Mouse (Mus musculus) liver, adult 2 months (tissue): ENCODE measurements around the gene Gm572. TPM values are rescaled to one million over a fixed set of nuclear protein-coding genes. Genes with fewer than 3 reads are reported as not detected.

Source experiments
- DNase-seq: peaks from one replicate; pipeline ENCODE4 v3.0.0-alpha.2; 2011; ENCODE audit warnings: low read depth, low spot score; ENCODE audit errors: extremely low read depth
- H3K27ac ChIP-seq: fragments of 200-500 bp; replicated peaks from 2 replicates; pipeline ENCODE4 v1.5.1; 2012; ENCODE audit warnings: low read depth, mild to moderate bottlenecking, control low read depth, inconsistent platforms, low read length; ENCODE audit not compliant: insufficient read depth
- H3K27me3 ChIP-seq: fragments of 200-500 bp; 2 replicates; pipeline ENCODE4 v1.6.1; 2012; ENCODE audit warnings: mild to moderate bottlenecking, moderate library complexity, low read length, inconsistent platforms; ENCODE audit not compliant: control insufficient read depth, insufficient read depth
- H3K36me3 ChIP-seq: fragments of 200-500 bp; 2 replicates; pipeline ENCODE4 v1.6.1; 2012; ENCODE audit warnings: low read length, inconsistent platforms; ENCODE audit not compliant: control insufficient read depth, insufficient read depth
- H3K4me1 ChIP-seq: fragments of 200-500 bp; 2 replicates; pipeline ENCODE4 v1.6.1; 2011; ENCODE audit warnings: low read length; ENCODE audit not compliant: control insufficient read depth, insufficient read depth
- H3K4me3 ChIP-seq: fragments of 200-500 bp; 2 replicates; pipeline ENCODE4 v1.5.1; 2011; ENCODE audit warnings: low read depth, mild to moderate bottlenecking, control low read depth, low read length, moderate library complexity; ENCODE audit not compliant: insufficient read depth
- H3K79me2 ChIP-seq: fragments of 200-500 bp; 2 replicates; pipeline ENCODE4 v1.6.1; 2012; ENCODE audit warnings: inconsistent platforms, mild to moderate bottlenecking, low read length, moderate library complexity; ENCODE audit not compliant: control insufficient read depth, insufficient read depth
- H3K9ac ChIP-seq: fragments of 200-500 bp; 2 replicates; pipeline ENCODE4 v1.6.1; 2012; ENCODE audit warnings: low read depth, mild to moderate bottlenecking, control low read depth, inconsistent platforms, low read length
- CTCF ChIP-seq: fragments of 200-500 bp; IDR thresholded peaks from 2 replicates; pipeline ENCODE4 v1.5.1; 2011; ENCODE audit warnings: low read depth, low read length, control low read depth
- POLR2A ChIP-seq: fragments of 200-500 bp; IDR thresholded peaks from 2 replicates; pipeline ENCODE4 v1.6.1; 2011; ENCODE audit warnings: low read length, control low read depth; ENCODE audit not compliant: insufficient read depth; ENCODE audit errors: extremely low read depth
- WGBS: fragments of 180-500 bp; shearing (Covaris S2); methylation state at CpG from one replicate; pipeline ENCODE4 v1.1.7; 2018; 5-methylcytosine and 5-hydroxymethylcytosine counted together
- polyA plus RNA-seq: library from polyadenylated mRNA; depleted of rRNA; stranded (reverse); fragments of >200 nt; gene quantifications from 2 replicates; pipeline ENCODE4 v1.2.3, GENCODE M21; 2012
- total RNA-seq: library from RNA; depleted of rRNA; stranded (reverse); fragments of >200 nt; gene quantifications from 2 replicates; pipeline ENCODE4 v1.2.3, GENCODE M21; 2014

The Gm572 gene
- total and polyA plus RNA-seq, 2 experiments: not detected

DNA sequence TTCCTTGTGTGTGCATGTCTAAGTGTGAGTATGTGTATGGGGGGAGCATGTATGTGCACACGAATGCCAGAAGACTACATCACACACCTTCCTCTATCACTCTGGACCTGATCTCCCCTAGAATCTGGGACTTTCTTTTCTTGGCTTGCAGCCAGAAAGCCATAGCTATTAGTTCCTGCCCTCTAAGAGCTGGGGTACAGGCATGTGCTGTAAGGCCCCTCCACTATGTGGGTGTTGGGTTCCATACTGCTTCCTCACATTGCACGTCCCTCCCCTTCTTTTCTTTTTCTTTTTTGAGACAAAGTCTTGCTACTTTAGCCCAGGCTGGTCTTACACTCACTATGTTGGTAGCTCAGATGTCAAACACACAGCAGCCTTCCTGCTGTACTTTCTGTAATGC lies 7.8 kb upstream of the Gm572 start:
- no peak overlapping the region for H3K4me3 ChIP-seq
- no peaks in the 10 kb centered on the region for H3K27me3 ChIP-seq
- H3K4me1 ChIP-seq: no peaks in the 10 kb centered on the region
- TF ChIP-seq CTCF: no peak
- TF ChIP-seq POLR2A: no peak
- no peak overlapping the region for H3K27ac ChIP-seq
- 80% methylated on average over 2 of the region's 2 CpGs for WGBS
- H3K36me3 ChIP-seq: no peaks in the 10 kb centered on the region
- no peaks in the 10 kb centered on the region for H3K79me2 ChIP-seq
- no peak for DNase-seq
- no peak overlapping the region for H3K9ac ChIP-seq

DNA sequence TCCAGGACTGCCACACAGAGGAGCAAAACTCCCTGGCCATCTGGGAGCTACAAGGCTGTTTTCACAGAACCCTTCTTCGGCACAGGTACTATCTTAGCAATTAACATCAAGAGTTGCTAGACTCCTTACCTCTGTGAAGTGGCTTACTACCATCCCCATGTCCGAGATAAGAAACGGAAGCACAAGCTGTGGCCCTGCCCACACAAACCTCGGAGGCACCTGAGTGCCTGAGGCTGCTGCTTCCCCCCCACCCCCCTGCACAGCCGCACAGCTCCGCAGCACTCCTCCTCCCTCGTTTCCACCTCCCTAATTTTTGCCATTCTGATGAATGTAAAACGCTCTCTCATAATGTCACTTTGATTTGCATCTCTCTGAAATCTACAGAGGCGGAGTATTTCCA lies 4.8 kb upstream of the Gm572 start:
- H3K79me2 ChIP-seq: no peaks in the 10 kb centered on the region
- no peak for DNase-seq
- H3K27me3 ChIP-seq: no peaks in the 10 kb centered on the region
- no peaks in the 10 kb centered on the region for H3K4me1 ChIP-seq
- no peak overlapping the region for H3K4me3 ChIP-seq
- TF ChIP-seq POLR2A: no peak
- TF ChIP-seq CTCF: no peak
- no peak overlapping the region for H3K9ac ChIP-seq
- no peak overlapping the region for H3K27ac ChIP-seq
- H3K36me3 ChIP-seq: no peaks in the 10 kb centered on the region
- WGBS: 73% methylated on average over 9 of the region's 9 CpGs

GRCm38 (mm10) chr4:148639455-148639854 lies 3.7 kb upstream of the Gm572 start:
- H3K27ac ChIP-seq: no peak overlapping the region
- H3K27me3 ChIP-seq: no peaks in the 10 kb centered on the region
- H3K9ac ChIP-seq: no peak overlapping the region
- H3K79me2 ChIP-seq: no peaks in the 10 kb centered on the region
- no peaks in the 10 kb centered on the region for H3K4me1 ChIP-seq
- TF ChIP-seq POLR2A (no peak), CTCF (no peak)
- no peak overlapping the region for H3K4me3 ChIP-seq
- no peaks in the 10 kb centered on the region for H3K36me3 ChIP-seq
- peak; percentile 53 for DNase-seq
- 74% methylated on average over 2 of the region's 2 CpGs for WGBS

DNA sequence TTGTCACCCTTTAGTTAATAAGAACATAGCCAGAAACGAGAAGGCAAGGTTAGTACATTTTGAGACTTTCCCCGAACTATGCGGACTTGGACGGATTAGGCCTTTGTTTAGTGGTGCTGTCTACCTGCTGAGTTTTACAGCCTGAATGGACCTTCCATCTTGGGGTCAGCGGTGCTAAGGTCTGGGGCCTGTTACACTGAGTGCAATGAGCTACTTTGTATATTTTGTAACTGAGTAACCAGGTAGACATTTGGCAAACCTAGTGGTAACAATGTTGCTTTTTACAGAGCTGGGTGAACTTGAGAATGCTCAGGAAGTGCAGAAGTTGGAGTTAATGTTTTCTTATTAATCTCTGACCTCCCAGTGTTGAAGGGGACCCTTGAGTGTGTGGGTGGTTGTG lies 2.0 kb upstream of the Gm572 start:
- Histone ChIP-seq H3K9ac (no peak overlapping the region), H3K36me3 (no peaks in the 10 kb centered on the region), H3K79me2 (no peaks in the 10 kb centered on the region), H3K27ac (no peak overlapping the region), H3K4me1 (no peaks in the 10 kb centered on the region), H3K27me3 (no peaks in the 10 kb centered on the region), H3K4me3 (no peak overlapping the region)
- no peak for TF ChIP-seq CTCF
- no peak for TF ChIP-seq POLR2A
- WGBS: 64% methylated on average over 5 of the region's 5 CpGs
- DNase-seq: peak; percentile 69

- no peaks in the 10 kb centered on the region for H3K36me3 ChIP-seq
- 1% methylated on average over 9 of the region's 9 CpGs for WGBS
- H3K79me2 ChIP-seq: no peaks in the 10 kb centered on the region
- no peak overlapping the region for H3K27ac ChIP-seq
- peak; percentile 63 for DNase-seq
- no peaks in the 10 kb centered on the region for H3K27me3 ChIP-seq
- 0 out of 2 replicates have a peak overlapping the region, but pooled peaks have one; percentile 13 for H3K9ac ChIP-seq
- no peak for TF ChIP-seq POLR2A
- peak; percentile 91 for TF ChIP-seq CTCF
- peak overlapping the region; percentile 21 for H3K4me3 ChIP-seq
- no peaks in the 10 kb centered on the region for H3K4me1 ChIP-seq
Measured at GRCm38 (mm10) chr4:148644157-148644511, 1.0 kb downstream of the Gm572 start.

DNA sequence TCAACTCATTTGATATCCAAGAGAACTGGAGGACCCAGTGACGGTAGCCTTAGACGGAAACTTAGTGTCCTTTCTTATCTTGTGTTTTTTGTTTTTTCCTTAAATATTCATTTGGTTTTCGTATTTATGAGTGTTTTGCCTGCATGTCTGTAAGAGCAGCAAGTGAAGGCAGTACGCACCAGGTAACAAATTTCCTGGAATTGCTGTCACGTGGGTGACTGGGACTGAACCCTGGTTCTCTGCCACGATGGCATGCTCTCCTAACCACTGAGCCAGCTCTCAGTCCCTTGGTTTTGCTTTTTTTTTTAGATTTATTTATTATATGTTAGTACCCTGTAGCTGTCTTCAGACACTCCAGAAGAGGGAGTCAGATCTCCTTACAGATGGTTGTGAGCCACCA lies 1.8 kb downstream of the Gm572 start:
- peak; percentile 71 for DNase-seq
- TF ChIP-seq CTCF: no peak
- WGBS: 40% methylated on average over 6 of the region's 6 CpGs
- H3K4me1 ChIP-seq: no peaks in the 10 kb centered on the region
- H3K9ac ChIP-seq: no peak overlapping the region
- H3K36me3 ChIP-seq: no peaks in the 10 kb centered on the region
- no peak overlapping the region for H3K27ac ChIP-seq
- no peaks in the 10 kb centered on the region for H3K79me2 ChIP-seq
- H3K4me3 ChIP-seq: no peak overlapping the region
- no peaks in the 10 kb centered on the region for H3K27me3 ChIP-seq
